Comparison of ENCODE assay signal across 9 mouse cellular contexts in the genomic region with DNA sequence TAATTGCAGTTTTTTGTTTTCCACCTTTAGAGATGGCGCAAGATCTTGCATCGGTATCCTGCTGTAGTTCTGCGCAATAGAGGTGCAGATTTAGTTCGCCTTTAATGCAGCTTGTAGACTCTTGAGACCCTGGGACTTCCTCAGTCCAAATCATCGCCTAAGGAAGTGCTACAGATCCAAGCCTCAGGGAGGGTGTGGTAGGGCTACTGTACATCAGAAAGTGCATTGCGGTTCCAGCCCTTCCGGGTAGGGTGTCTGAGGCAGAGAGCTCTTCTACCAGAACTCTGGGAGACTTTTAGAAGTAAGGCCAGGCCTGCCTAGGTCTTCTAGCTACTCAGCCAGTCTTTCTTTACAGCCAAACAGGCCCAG. TPM values are rescaled to one million over a fixed set of nuclear protein-coding genes. Genes with fewer than 3 reads are reported as not detected.
A peak's percentile ranks its signal among the peaks of the same experiment; 100 is the strongest.
DNase-seq lines count a peak whose midpoint lies in the region; ATAC-seq and TF ChIP-seq lines count a peak whose summit lies in the region.
"Had no signal": no experiment of that assay in that cellular context is flagged by ENCODE, and none has a peak within 500 bp of the region (broad histone marks: within the 10 kb centered on the region; RNA-seq: fewer than 3 reads in every experiment).

No protein-coding gene starts in this region.

- 0 out of 2 replicates have a peak, but pooled peaks have one; percentile 13 for ATAC-seq in heart, embryonic 14.5 days (ENCODE audit: insufficient number of reproducible peaks, insufficient read depth, low FRiP score, low read depth)
- peak; percentile 63 for ATAC-seq in midbrain, embryonic 11.5 days (ENCODE audit: low FRiP score)
- ATAC-seq in inflammation-experienced regulatory T-cells, adult 6 months, result no peak

- H3K4me1 ChIP-seq in heart, embryonic 14.5 days (ENCODE audit: control insufficient read depth in 2 of 2, insufficient read depth in 2 of 2, low read length in 2 of 2), result peaks cover 11 to 14% of the 10 kb centered on the region in 2 experiments
- H3K4me1 ChIP-seq in bone marrow macrophage, adult 2 months (ENCODE audit: control insufficient read depth, insufficient read depth, low read length), result no peaks in the 10 kb centered on the region
- H3K4me1 ChIP-seq in hindbrain, embryonic 10.5 days (replicated peaks), result peaks cover 34% of the 10 kb centered on the region
- H3K4me1 ChIP-seq in midbrain, embryonic 11.5 days (ENCODE audit: control insufficient read depth, insufficient read depth, low read length), result no peaks in the 10 kb centered on the region

- H3K4me3 ChIP-seq in heart, embryonic 14.5 days (ENCODE audit: control insufficient read depth in 1 of 2, insufficient read depth in 1 of 2, low read depth in 1 of 2, low read length in 2 of 2), result peak overlapping the region; percentile 28 to 52
- peak overlapping the region; percentile 48 for H3K4me3 ChIP-seq in bone marrow macrophage, adult 2 months (ENCODE audit: insufficient read depth, low read length)
- peak overlapping the region; percentile 55 for H3K4me3 ChIP-seq in hindbrain, embryonic 10.5 days
- H3K4me3 ChIP-seq in midbrain, embryonic 11.5 days (ENCODE audit: low read depth, low read length), result peak overlapping the region; percentile 34

- intact Hi-C loops in heart, postnatal 10 days (cut with DNase I), result loop anchor here (10.0 kb wide), 1 partner anchor 220 kb away; no protein-coding TSS in a partner anchor

- peak overlapping the region; percentile 65 for H3K4me2 ChIP-seq in heart, embryonic 14.5 days (ENCODE audit: low read length)
- peak overlapping the region; percentile 57 for H3K4me2 ChIP-seq in midbrain, embryonic 11.5 days

- H3K9me3 ChIP-seq in heart, embryonic 14.5 days (ENCODE audit: control insufficient read depth, low read length), result no peaks in the 10 kb centered on the region
- no peaks in the 10 kb centered on the region for H3K9me3 ChIP-seq in hindbrain, embryonic 10.5 days
- no peaks in the 10 kb centered on the region for H3K9me3 ChIP-seq in midbrain, embryonic 11.5 days (ENCODE audit: control insufficient read depth, low read length)

- no peak overlapping the region for H3K27ac ChIP-seq in heart, embryonic 14.5 days (replicated peaks in 1 of 2; ENCODE audit: control insufficient read depth in 1 of 2, insufficient read depth in 1 of 2, low read depth in 2 of 2, low read length in 2 of 2)
- no peak overlapping the region for H3K27ac ChIP-seq in bone marrow macrophage, adult 2 months (ENCODE audit: insufficient read depth, low read depth, low read length)
- peak overlapping the region; percentile 73; the same call in 1 of the 2 replicates for H3K27ac ChIP-seq in hindbrain, embryonic 10.5 days
- no peak overlapping the region for H3K27ac ChIP-seq in midbrain, embryonic 11.5 days (ENCODE audit: low read depth, low read length)

- TF ChIP-seq POLR2A in bone marrow macrophage, adult 2 months (IDR thresholded peaks at IDR 0.05; ENCODE audit: borderline replicate concordance, low read depth, low read length), result no peak

- H3K27me3 ChIP-seq in heart, embryonic 14.5 days (ENCODE audit: control insufficient read depth, insufficient read depth, low read length), result peaks cover 36% of the 10 kb centered on the region
- peaks cover 46% of the 10 kb centered on the region for H3K27me3 ChIP-seq in hindbrain, embryonic 10.5 days (ENCODE audit: insufficient read depth, poor library complexity, severe bottlenecking)
- H3K27me3 ChIP-seq in midbrain, embryonic 11.5 days (ENCODE audit: control insufficient read depth, insufficient read depth, low read length), result peaks cover 45% of the 10 kb centered on the region

- peak overlapping the region; percentile 27 for H3K9ac ChIP-seq in heart, embryonic 14.5 days (ENCODE audit: low read length)
- H3K9ac ChIP-seq in midbrain, embryonic 11.5 days (ENCODE audit: low read length), result peak overlapping the region; percentile 56

- WGBS in heart, embryonic 14.5 days, result 1% methylated on average over 7 of the region's 7 CpGs
- 2% methylated on average over 7 of the region's 7 CpGs for WGBS in hindbrain, embryonic 10.5 days
- 4% methylated on average over 7 of the region's 7 CpGs for WGBS in midbrain, embryonic 11.5 days

- no peak for TF ChIP-seq CTCF in bone marrow macrophage, adult 2 months (IDR thresholded peaks at IDR 0.05; ENCODE audit: low read depth, low read length)

- no peak for DNase-seq in heart, postnatal 10 days
- no peak for DNase-seq in hindbrain, embryonic 10.5 days (ENCODE audit: low spot score)
- DNase-seq in midbrain, embryonic 11.5 days (ENCODE audit: low spot score, missing footprints), result no peak
- DNase-seq in ovary, postnatal 36 days (ENCODE audit: low spot score), result no peak
- DNase-seq in thymus, postnatal 0 days (ENCODE audit: low spot score), result no peak
- DNase-seq: thymus, postnatal 25 days had no signal

- H3K36me3 ChIP-seq in heart, embryonic 14.5 days (ENCODE audit: control insufficient read depth, insufficient read depth, low read length), result no peaks in the 10 kb centered on the region
- H3K36me3 ChIP-seq in hindbrain, embryonic 10.5 days, result no peaks in the 10 kb centered on the region
- no peaks in the 10 kb centered on the region for H3K36me3 ChIP-seq in midbrain, embryonic 11.5 days (ENCODE audit: control insufficient read depth, insufficient read depth, low read length)

RNA-seq across cellular contexts. Expression of a gene that starts 15.2 kb away (rescaled TPM):
- polyA plus RNA-seq in heart, embryonic 14.5 days (2014; fragmentation: Nextera tagmentation; extraction: Ambion mirVana), result 6.8 and 16.8 TPM in 2 replicates
- total RNA-seq in heart, postnatal 10 days (2021), result 10 to 100 TPM in 1 of 2 experiments, 1 to 10 TPM in 1; 8.9 to 11.3 TPM
- not detected in 2 replicates for polyA plus RNA-seq in bone marrow macrophage, adult 2 months (2012; ENCODE audit: insufficient read depth, insufficient read length, missing spikeins)
- polyA plus RNA-seq in hindbrain, embryonic 10.5 days (2016; fragmentation: Nextera tagmentation; extraction: Ambion mirVana), result 5.1 and 7.8 TPM in 2 replicates
- polyA plus RNA-seq in midbrain, embryonic 11.5 days (2014; fragmentation: Nextera tagmentation; extraction: Ambion mirVana), result 15.6 and 16.5 TPM in 2 replicates
- not detected for polyA plus RNA-seq in inflammation-experienced regulatory T-cells, adult 6 months (2017; shearing (Covaris generic))
- 0.79 and 1.5 TPM in 2 replicates for polyA plus RNA-seq in thymus, postnatal 0 days (2015; fragmentation: Nextera tagmentation; extraction: Ambion mirVana)
